Mouse (Mus musculus) G1E (cell line): ENCODE data around the gene Spink2. TPM values are rescaled to one million over a fixed set of nuclear protein-coding genes. Genes with fewer than 3 reads are reported as not detected.
"Not testable (repeated sequence)": the region's sequence is repeated elsewhere in the genome, so short reads cannot be mapped to it uniquely, and the experiment has no call there.

ENCODE experiments used
- ATAC-seq: 2 replicates; pipeline ENCODE4 v1.8.0; 2016; ENCODE audit warnings: mild to moderate bottlenecking; ENCODE audit not compliant: insufficient number of reproducible peaks, poor library complexity, low FRiP score, severe bottlenecking; ENCODE audit errors: extremely low read depth
- DNase-seq: peaks from one replicate; pipeline ENCODE4 v3.0.0; 2012; ENCODE audit warnings: low spot score
- H3K27me3 ChIP-seq: 2 replicates; pipeline ENCODE4 v1.6.1; 2012; ENCODE audit warnings: mild to moderate bottlenecking, low read length, inconsistent platforms; ENCODE audit not compliant: insufficient read depth
- H3K36me3 ChIP-seq: replicated peaks from 2 replicates; pipeline ENCODE3; 2012; ENCODE audit warnings: mild to moderate bottlenecking, inconsistent platforms
- H3K4me1 ChIP-seq: 2 replicates; pipeline ENCODE4 v1.6.1; 2012; ENCODE audit warnings: low read depth, low read length, inconsistent platforms, mixed read lengths; ENCODE audit not compliant: insufficient read depth
- H3K4me3 ChIP-seq: 2 replicates; pipeline ENCODE4 v1.5.1; 2012; ENCODE audit warnings: low read depth, mild to moderate bottlenecking, inconsistent platforms, low read length, moderate library complexity, mixed read lengths
- H3K9me3 ChIP-seq: replicated peaks from 2 replicates; pipeline ENCODE4 v1.6.1; 2012; ENCODE audit warnings: inconsistent platforms
- CTCF ChIP-seq: IDR thresholded peaks from 2 replicates; pipeline ENCODE4 v1.5.1; 2012; ENCODE audit warnings: low read depth, low read length, inconsistent platforms, mixed read lengths
- GATA1 ChIP-seq: IDR thresholded peaks from 2 replicates; pipeline ENCODE4 v1.6.1; 2012; ENCODE audit warnings: borderline replicate concordance, low read length, inconsistent platforms, mixed read lengths
- GATA2 ChIP-seq: IDR thresholded peaks from 2 replicates; pipeline ENCODE4 v1.6.1; 2012; ENCODE audit warnings: low read depth, low read length, inconsistent platforms, borderline replicate concordance
- POLR2AphosphoS5 ChIP-seq: IDR thresholded peaks from 2 replicates; pipeline ENCODE4 v1.6.1; 2012; ENCODE audit warnings: low read depth, low read length, inconsistent platforms; ENCODE audit not compliant: insufficient replicate concordance
- TAL1 ChIP-seq: conservative IDR thresholded peaks from 2 replicates; pipeline ENCODE4 v1.6.1; 2012; ENCODE audit warnings: low read depth, low read length, inconsistent platforms, mixed read lengths
- polyA plus RNA-seq: library from polyadenylated mRNA; stranded (reverse); fragments of >175 nt; gene quantifications from 2 replicates; pipeline ENCODE4 v1.2.3, GENCODE M21; 2012
- total RNA-seq, 2 experiments: library from RNA; stranded (forward) in 1 of 2; stranded (reverse) in 1 of 2; fragments of 200-1000 nt in 1 of 2; fragments of >200 nt in 1 of 2; fragmentation: Nextera tagmentation in 1 of 2; gene quantifications; 2 replicates each; pipeline ENCODE4 v1.2.3; 2014 to 2017

The Spink2 gene
- total and polyA plus RNA-seq, 3 experiments: not detected

GRCm38 (mm10) chr5:77244331-77244987 lies 33.2 kb upstream of the Spink2 start:
- no peaks in the 10 kb centered on the region for H3K36me3 ChIP-seq
- no peaks in the 10 kb centered on the region for H3K4me1 ChIP-seq
- H3K27me3 ChIP-seq: peaks cover 16% of the 10 kb centered on the region
- no peak for ATAC-seq
- TF ChIP-seq CTCF (no peak), TAL1 (no peak), POLR2AphosphoS5 (no peak), GATA1 (no peak), GATA2 (no peak)
- H3K4me3 ChIP-seq: no peak overlapping the region
- DNase-seq: no peak
- H3K9me3 ChIP-seq: no peaks in the 10 kb centered on the region

- ATAC-seq (no peak), DNase-seq (no peak)
- H3K27me3 ChIP-seq: no peaks in the 10 kb centered on the region
- no peaks in the 10 kb centered on the region for H3K9me3 ChIP-seq
- no peaks in the 10 kb centered on the region for H3K4me1 ChIP-seq
- H3K4me3 ChIP-seq: no peak overlapping the region
- no peak for TF ChIP-seq POLR2AphosphoS5
- H3K36me3 ChIP-seq: no peaks in the 10 kb centered on the region
Measured at GRCm38 (mm10) chr5:77237104-77237503, 25.8 kb upstream of the Spink2 start.

- Histone ChIP-seq H3K9me3 (no peaks in the 10 kb centered on the region), H3K36me3 (no peaks in the 10 kb centered on the region), H3K4me1 (no peaks in the 10 kb centered on the region), H3K27me3 (peaks cover 3% of the 10 kb centered on the region; the same call in 1 of the 2 replicates), H3K4me3 (no peak overlapping the region)
- TF ChIP-seq CTCF: no peak
- TF ChIP-seq POLR2AphosphoS5: no peak
- TF ChIP-seq GATA1: no peak
- TF ChIP-seq TAL1: no peak
- TF ChIP-seq GATA2: no peak
- DNase-seq: no peak
- no peak for ATAC-seq
Measured at GRCm38 (mm10) chr5:77234921-77235320, 23.6 kb upstream of the Spink2 start.

- H3K36me3 ChIP-seq, H3K9me3 ChIP-seq, DNase-seq, H3K27me3 ChIP-seq, ATAC-seq, H3K4me1 ChIP-seq, H3K4me3 ChIP-seq: not testable (repeated sequence)
Measured at GRCm38 (mm10) chr5:77231863-77232262, 20.6 kb upstream of the Spink2 start.

GRCm38 (mm10) chr5:77228986-77229385 lies 17.7 kb upstream of the Spink2 start:
- Histone ChIP-seq H3K27me3 (peaks cover 11% of the 10 kb centered on the region), H3K36me3 (no peaks in the 10 kb centered on the region), H3K4me3 (no peak overlapping the region), H3K4me1 (no peaks in the 10 kb centered on the region), H3K9me3 (no peaks in the 10 kb centered on the region)
- DNase-seq: peak; percentile 16
- no peak; the same call in 1 of the 2 replicates for ATAC-seq
- TF ChIP-seq GATA2 (no peak), TAL1 (no peak), CTCF (no peak), GATA1 (no peak), POLR2AphosphoS5 (no peak)

- TF ChIP-seq GATA2 (no peak), TAL1 (no peak), CTCF (0 out of 2 replicates have a peak, but pooled peaks have one; percentile 41), GATA1 (no peak)
- no peaks in the 10 kb centered on the region for H3K36me3 ChIP-seq
- ATAC-seq (no peak), DNase-seq (no peak)
- H3K27me3 ChIP-seq: peaks cover 14% of the 10 kb centered on the region
- H3K4me1 ChIP-seq: no peaks in the 10 kb centered on the region
- no peak overlapping the region for H3K4me3 ChIP-seq
- H3K9me3 ChIP-seq: peaks cover 4% of the 10 kb centered on the region; the same call in 1 of the 2 replicates
Measured at GRCm38 (mm10) chr5:77223043-77223975, 12.0 kb upstream of the Spink2 start.
